Mouse (Mus musculus) intestine, embryonic 14.5 days (tissue): ENCODE measurements around the gene Tfr2. TPM values are rescaled to one million over a fixed set of nuclear protein-coding genes. Genes with fewer than 3 reads are reported as not detected.

ENCODE experiments used
- ATAC-seq: fragments of 200-750 bp; cut with Nextera tagmentation; replicated peaks from 2 replicates; pipeline ENCODE4 v1.8.0; 2017; ENCODE audit warnings: low read depth, moderate number of reproducible peaks, moderate TSS enrichment, moderate library complexity; ENCODE audit not compliant: low FRiP score, low TSS enrichment
- DNase-seq: peaks from one replicate; pipeline ENCODE4 v3.0.0-alpha.2; 2018; ENCODE audit warnings: low spot score
- H3K27ac ChIP-seq: fragments of 300-500 bp; sonication (generic); 2 replicates; pipeline ENCODE4 v1.5.1; 2014; ENCODE audit warnings: low read depth, mild to moderate bottlenecking, control low read depth
- H3K27me3 ChIP-seq: fragments of 300-500 bp; sonication (generic); replicated peaks from 2 replicates; pipeline ENCODE4 v1.6.1; 2014; ENCODE audit warnings: low read length, control low read depth; ENCODE audit not compliant: control insufficient read depth, insufficient read depth
- H3K36me3 ChIP-seq: fragments of 300-500 bp; sonication (generic); 2 replicates; pipeline ENCODE4 v1.6.1; 2014; ENCODE audit warnings: low read length, control low read depth; ENCODE audit not compliant: control insufficient read depth, insufficient read depth
- H3K4me1 ChIP-seq: fragments of 300-500 bp; sonication (generic); replicated peaks from 2 replicates; pipeline ENCODE4 v1.6.1; 2014; ENCODE audit warnings: low read length, control low read depth, mixed read lengths; ENCODE audit not compliant: control insufficient read depth, insufficient read depth
- H3K4me2 ChIP-seq: fragments of 300-500 bp; sonication (generic); 2 replicates; pipeline ENCODE4 v1.6.1; 2014; ENCODE audit warnings: low read length
- H3K4me3 ChIP-seq: fragments of 300-500 bp; sonication (generic); 2 replicates; pipeline ENCODE4 v1.5.1; 2014; ENCODE audit warnings: low read depth, low read length, control low read depth, mixed read lengths
- H3K9ac ChIP-seq: fragments of 300-500 bp; sonication (generic); 2 replicates; pipeline ENCODE4 v1.6.1; 2014; ENCODE audit warnings: mild to moderate bottlenecking, low read length
- H3K9me3 ChIP-seq: fragments of 300-500 bp; sonication (generic); 2 replicates; pipeline ENCODE4 v1.6.1; 2016; ENCODE audit warnings: low read length, control low read depth; ENCODE audit not compliant: control insufficient read depth
- WGBS: fragments of 180-500 bp; shearing (Covaris S2); extraction: QIAGEN DNeasy Blood & Tissue Kit; methylation state at CpG from one replicate; pipeline ENCODE4 v1.1.7; 2014; 5-methylcytosine and 5-hydroxymethylcytosine counted together
- polyA plus RNA-seq: library from polyadenylated mRNA; unstranded; fragments of >200 nt; fragmentation: Nextera tagmentation; extraction: Ambion mirVana; gene quantifications from 2 replicates; pipeline ENCODE4 v1.2.1, GENCODE M21; 2014

Gene Tfr2
- polyA plus RNA-seq, 1 experiment from 2014 or later = 0.34 TPM

DNA sequence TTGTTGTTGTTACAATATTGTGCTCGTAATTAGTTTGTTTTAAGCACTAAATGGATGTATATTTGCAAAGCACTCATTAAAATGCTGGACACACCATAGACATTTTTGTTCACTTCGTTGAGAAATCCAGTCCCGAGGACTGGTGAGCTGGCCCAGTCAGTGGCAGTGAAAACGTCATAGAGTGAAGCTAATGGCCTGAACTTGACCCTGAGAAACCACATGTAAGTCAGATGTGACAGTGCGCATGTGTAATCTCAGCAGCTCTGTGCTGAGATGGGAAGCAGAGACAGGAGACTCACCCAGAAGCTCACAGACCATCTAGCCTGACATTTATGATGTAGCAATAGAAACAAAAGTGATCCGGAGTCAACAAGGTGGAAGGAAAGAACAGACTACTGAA, 24.7 kb upstream of the Tfr2 start:
- DNase-seq = no peak
- WGBS = 52% methylated on average over 6 of the region's 6 CpGs
- H3K4me2 ChIP-seq = no peak overlapping the region
- no peak overlapping the region for H3K9ac ChIP-seq
- H3K4me3 ChIP-seq = no peak overlapping the region
- no peak for ATAC-seq
- no peaks in the 10 kb centered on the region for H3K9me3 ChIP-seq
- H3K27me3 ChIP-seq = no peaks in the 10 kb centered on the region
- no peaks in the 10 kb centered on the region for H3K36me3 ChIP-seq
- no peaks in the 10 kb centered on the region for H3K4me1 ChIP-seq
- H3K27ac ChIP-seq = no peak overlapping the region

DNA sequence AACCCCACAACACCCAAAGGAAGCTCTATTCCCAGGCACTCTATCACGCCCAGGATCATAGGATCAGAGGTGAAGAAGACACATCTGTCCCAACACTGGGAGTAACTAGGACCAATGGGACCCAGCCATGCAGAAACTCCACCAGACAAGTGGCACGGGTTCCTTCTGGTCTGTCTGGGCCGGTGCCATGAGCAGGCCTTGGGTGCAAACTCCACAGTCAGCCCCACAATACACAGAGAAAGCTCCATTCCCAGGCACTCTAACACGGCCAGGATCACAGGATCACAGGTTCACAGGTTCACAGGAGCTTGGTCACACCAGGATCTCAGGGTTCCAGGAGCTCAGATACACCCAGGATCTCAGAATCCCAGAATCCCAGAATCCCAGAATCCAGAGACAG, 24.0 kb upstream of the Tfr2 start:
- 78% methylated on average over 4 of the region's 4 CpGs for WGBS

DNA sequence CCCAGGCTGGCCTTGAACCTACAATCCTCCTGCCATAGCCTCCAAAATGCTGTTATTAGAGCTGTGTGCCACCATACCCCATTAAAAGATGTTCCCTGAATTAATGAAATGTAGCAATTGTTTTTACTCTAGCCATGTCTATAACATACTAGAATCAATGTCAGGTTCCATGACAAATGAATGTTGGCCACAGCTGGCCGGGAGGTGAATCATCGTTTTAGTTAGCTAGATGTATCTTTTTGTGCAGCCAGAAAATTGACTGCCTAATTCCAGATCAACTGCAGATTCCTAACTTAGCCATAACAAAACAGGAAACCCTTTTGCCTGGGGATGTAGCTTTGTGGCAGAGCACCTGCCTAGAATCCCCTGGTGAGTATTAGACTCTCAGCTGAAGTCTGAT, 19.8 kb upstream of the Tfr2 start:
- DNase-seq (no peak), ATAC-seq (no peak)
- no peaks in the 10 kb centered on the region for H3K4me1 ChIP-seq
- H3K9ac ChIP-seq = no peak overlapping the region
- 81% methylated on average over 2 of the region's 2 CpGs for WGBS
- no peak overlapping the region for H3K27ac ChIP-seq
- H3K4me2 ChIP-seq = no peak overlapping the region
- H3K9me3 ChIP-seq = no peaks in the 10 kb centered on the region
- no peak overlapping the region for H3K4me3 ChIP-seq
- peaks cover 12% of the 10 kb centered on the region for H3K27me3 ChIP-seq
- H3K36me3 ChIP-seq = no peaks in the 10 kb centered on the region

More for the DNA sequence above, 24.0 kb upstream of the Tfr2 start:
- no peak overlapping the region for H3K4me2 ChIP-seq
- ATAC-seq (no peak), DNase-seq (no peak)
- no peak overlapping the region for H3K4me3 ChIP-seq
- H3K36me3 ChIP-seq = no peaks in the 10 kb centered on the region
- no peaks in the 10 kb centered on the region for H3K4me1 ChIP-seq
- H3K9me3 ChIP-seq = no peaks in the 10 kb centered on the region
- no peaks in the 10 kb centered on the region for H3K27me3 ChIP-seq
- no peak overlapping the region for H3K27ac ChIP-seq
- no peak overlapping the region for H3K9ac ChIP-seq

DNA sequence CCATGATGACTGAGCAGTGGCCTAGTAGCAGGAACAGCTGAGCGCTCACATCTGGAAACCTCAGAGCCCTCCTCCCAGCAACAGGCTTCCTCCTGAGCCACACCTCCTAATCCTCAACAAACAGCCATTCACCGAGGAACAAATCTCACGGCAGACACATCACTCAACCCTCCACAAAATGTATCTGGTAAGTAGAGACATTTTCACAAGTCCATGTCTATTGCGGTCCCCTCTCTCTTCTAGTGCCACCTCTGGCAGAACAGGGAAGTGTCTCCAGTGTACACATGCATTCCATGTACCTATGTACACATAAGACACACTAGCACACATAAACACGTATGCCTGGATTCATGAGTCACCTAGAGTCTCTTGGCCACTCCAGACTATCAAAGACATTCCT, 18.5 kb upstream of the Tfr2 start:
- Histone ChIP-seq H3K27ac (no peak overlapping the region), H3K27me3 (peaks cover 17% of the 10 kb centered on the region), H3K4me3 (no peak overlapping the region), H3K4me1 (no peaks in the 10 kb centered on the region), H3K36me3 (no peaks in the 10 kb centered on the region), H3K9me3 (no peaks in the 10 kb centered on the region), H3K9ac (no peak overlapping the region), H3K4me2 (no peak overlapping the region)
- DNase-seq (no peak), ATAC-seq (no peak)
- WGBS = 65% methylated on average over 5 of the region's 5 CpGs

DNA sequence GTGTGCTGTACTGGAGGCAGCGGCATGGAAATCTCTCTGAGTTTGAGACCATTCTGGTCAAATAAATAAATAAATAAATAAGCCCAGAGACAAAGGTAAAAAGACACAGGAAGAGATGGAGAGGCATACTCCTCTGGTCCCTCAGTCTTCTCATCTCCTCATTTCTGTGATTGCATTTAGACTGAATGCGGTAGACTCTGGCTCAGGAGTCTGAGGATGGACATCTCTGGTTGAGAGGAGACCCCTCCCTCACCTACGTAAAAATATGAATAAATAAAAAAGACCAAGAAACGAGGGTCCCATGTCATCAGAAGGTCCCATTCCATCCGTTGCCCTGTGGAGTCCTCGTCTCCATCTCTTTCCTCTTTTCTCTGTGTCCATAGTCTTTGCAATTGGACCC, 16.6 kb upstream of the Tfr2 start:
- ATAC-seq = no peak

DNA sequence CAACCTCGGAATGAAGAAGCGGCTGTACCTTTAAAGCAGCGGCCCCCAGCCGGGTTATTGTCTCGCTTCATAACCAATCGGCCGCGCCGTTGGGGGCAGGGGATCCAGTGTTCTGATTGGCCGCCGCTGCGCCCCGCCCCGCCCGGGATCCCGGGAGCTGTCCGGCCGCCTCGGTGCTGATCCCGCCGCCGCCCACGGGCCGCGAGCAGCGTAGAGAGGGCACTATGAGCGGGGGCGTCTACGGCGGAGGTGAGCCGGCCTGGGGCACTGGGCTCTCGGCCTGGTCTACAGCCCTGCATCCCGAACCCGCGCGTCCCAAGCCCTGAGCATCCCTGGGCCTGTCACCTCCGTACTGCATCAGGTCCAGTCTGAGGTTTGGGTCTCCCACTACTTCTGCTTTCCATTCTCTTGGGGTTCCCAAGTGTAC, 16.2 kb upstream of the Tfr2 start, which contains the start of gene Actl6b:
Actl6b (plus strand) TSS at position 107 of the 427 bp plus-strand sequence.
- Histone ChIP-seq H3K9ac (no peak within 1 kb of the TSS), H3K36me3 (no peaks in the 10 kb centered on the region), H3K4me1 (no peaks in the 10 kb centered on the region), H3K27ac (no peak within 1 kb of the TSS), H3K4me2 (peak within 1 kb of the TSS; percentile 43), H3K4me3 (peak within 1 kb of the TSS; percentile 15), H3K9me3 (no peaks in the 10 kb centered on the region), H3K27me3 (peaks cover 17% of the 10 kb centered on the region)
- DNase-seq (peak; percentile 91), ATAC-seq (peak; percentile 87)
- WGBS = 2% methylated on average over 36 of the region's 37 CpGs

More for the DNA sequence above, 16.6 kb upstream of the Tfr2 start:
- no peaks in the 10 kb centered on the region for H3K9me3 ChIP-seq
- H3K27ac ChIP-seq = no peak overlapping the region
- H3K4me2 ChIP-seq = peak overlapping the region; percentile 43
- no peak for DNase-seq
- no peak overlapping the region for H3K9ac ChIP-seq
- peaks cover 17% of the 10 kb centered on the region for H3K27me3 ChIP-seq
- H3K36me3 ChIP-seq = no peaks in the 10 kb centered on the region
- whole genome bisulfite sequencing = 27% methylated on average over 6 of the region's 6 CpGs
- H3K4me1 ChIP-seq = no peaks in the 10 kb centered on the region
- peak overlapping the region; percentile 15 for H3K4me3 ChIP-seq

DNA sequence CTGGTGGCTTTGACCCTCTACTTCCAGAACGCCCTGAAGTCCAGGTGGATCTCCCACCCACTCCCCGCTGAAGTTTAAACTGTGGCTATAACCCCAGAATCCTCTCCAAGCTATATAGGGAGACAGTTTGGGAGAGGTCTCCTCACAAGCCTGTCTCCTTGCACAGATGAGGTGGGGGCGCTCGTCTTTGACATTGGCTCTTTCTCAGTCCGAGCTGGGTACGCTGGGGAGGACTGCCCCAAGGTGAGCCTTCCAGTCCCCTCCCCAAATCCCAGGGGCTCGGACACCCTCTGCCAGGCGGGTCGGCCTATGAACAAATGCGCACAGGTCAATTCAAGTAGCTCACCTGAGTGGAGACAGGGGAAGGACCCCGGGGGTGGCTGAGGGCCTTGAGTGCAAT, 15.7 kb upstream of the Tfr2 start:
- Histone ChIP-seq H3K27me3 (peaks cover 17% of the 10 kb centered on the region), H3K4me1 (no peaks in the 10 kb centered on the region), H3K4me2 (no peak overlapping the region; the same call in 1 of the 2 replicates), H3K9ac (no peak overlapping the region), H3K9me3 (no peaks in the 10 kb centered on the region), H3K4me3 (no peak overlapping the region), H3K36me3 (no peaks in the 10 kb centered on the region), H3K27ac (no peak overlapping the region)
- ATAC-seq (no peak), DNase-seq (no peak)
- 40% methylated on average over 11 of the region's 11 CpGs for WGBS

DNA sequence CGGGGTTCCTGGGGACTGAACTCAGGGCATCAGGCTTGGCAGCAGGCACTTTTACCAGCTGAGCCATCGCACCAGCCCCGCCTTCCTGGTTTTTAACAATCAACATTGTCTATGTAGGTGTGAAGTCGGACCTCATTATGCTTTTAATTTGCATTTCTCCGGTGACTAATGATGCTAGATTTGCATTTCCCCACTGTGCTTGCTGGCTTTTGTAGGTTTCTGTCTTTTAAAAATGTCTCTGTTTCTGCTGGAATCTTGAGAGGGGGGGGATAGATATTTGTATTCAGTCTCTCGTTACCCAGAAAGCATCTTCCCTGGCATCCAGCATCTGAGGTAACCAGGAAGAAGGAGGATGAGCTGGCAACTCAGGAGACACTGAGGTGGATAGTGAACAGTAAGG, 8.1 kb upstream of the Tfr2 start:
- Histone ChIP-seq H3K36me3 (no peaks in the 10 kb centered on the region), H3K4me1 (no peaks in the 10 kb centered on the region)
- WGBS = 64% methylated on average over 6 of the region's 6 CpGs

DNA sequence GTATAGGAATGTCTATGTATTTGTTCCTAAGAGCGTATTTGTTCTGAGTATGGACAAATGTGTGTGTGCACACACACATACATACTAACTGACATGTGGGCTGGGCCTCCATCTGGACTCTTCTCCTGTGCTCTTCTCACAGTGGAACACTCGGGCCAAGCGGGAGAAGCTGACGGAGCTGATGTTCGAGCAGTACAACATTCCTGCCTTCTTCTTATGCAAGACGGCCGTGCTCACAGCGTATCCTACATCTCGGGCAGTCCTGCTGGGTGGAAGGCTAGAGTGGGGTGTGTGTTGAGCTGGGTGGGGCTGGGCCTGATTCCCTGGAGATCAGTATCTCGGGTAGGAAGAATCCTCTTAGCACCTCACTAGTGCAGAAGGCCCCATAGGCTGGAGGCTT, 6.7 kb upstream of the Tfr2 start:
- no peaks in the 10 kb centered on the region for H3K4me1 ChIP-seq
- ATAC-seq = no peak
- H3K27me3 ChIP-seq = no peaks in the 10 kb centered on the region
- no peak for DNase-seq
- H3K4me3 ChIP-seq = no peak overlapping the region
- H3K36me3 ChIP-seq = no peaks in the 10 kb centered on the region
- H3K9me3 ChIP-seq = no peaks in the 10 kb centered on the region
- H3K4me2 ChIP-seq = no peak overlapping the region
- H3K27ac ChIP-seq = no peak overlapping the region
- no peak overlapping the region for H3K9ac ChIP-seq
- 76% methylated on average over 10 of the region's 10 CpGs for WGBS

More for the DNA sequence above, 8.1 kb upstream of the Tfr2 start:
- no peak overlapping the region for H3K9ac ChIP-seq
- ATAC-seq (no peak), DNase-seq (no peak)
- H3K4me3 ChIP-seq = no peak overlapping the region
- no peak overlapping the region for H3K27ac ChIP-seq
- no peak overlapping the region for H3K4me2 ChIP-seq
- H3K27me3 ChIP-seq = no peaks in the 10 kb centered on the region
- H3K9me3 ChIP-seq = no peaks in the 10 kb centered on the region
